Mouse (Mus musculus): ENCODE results near the gene Ndufb5.
"Not testable (repeated sequence)": the region's sequence is repeated elsewhere in the genome, so short reads cannot be mapped to it uniquely, and the experiment has no call there.

Ndufb5 gene

DNA sequence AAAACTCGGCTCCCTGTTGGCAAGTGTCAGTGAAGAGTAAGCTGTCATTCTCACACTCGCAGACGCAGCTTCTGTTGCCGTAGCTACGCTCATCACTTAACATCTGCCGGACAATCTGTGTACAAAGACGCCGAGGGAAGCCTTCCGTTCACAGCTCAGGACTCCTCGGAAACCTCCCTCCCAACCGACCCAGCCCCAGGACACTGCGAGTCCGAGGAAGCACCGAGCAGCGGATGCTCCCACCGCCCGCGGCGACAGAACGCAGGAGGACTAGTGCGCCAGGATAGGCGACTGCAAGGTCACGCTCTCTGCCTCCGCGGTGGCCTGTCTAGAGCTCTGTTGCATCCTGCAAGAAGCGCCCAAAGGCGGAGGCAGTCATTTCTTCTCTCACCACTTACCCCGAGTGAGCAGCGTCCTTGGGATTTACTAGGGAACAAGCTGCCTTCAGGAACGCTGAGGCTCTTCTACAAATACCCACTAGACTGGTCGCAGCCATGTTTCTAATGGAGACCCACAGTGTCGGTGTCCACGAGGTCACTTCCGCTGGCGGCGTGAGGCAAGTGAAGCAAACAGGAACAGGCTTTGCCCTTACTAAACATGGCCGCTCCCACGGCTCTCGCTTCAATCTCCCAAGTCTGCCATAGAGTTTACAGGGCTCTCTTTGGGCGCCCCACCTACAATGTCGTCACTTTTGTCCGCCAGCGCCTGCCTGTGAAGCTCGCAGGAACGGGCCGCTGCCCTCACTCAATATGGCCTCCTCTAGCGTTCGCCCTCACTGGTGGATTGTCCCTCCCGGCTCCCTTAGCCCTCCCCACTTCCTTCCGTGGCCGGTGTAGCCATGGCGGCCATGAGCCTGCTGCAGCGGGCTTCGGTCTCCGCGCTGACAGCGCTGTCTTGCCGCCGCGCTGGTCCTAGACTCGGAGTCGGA is at the start of gene Ndufb5:
Gene Ndufb5 (plus strand): TSS at position 747 of the 928 bp plus-strand sequence.
- peak; percentile 99 to 100 for DNase-seq (ENCODE audit: low spot score in 2 of 2)

GRCm38 (mm10) chr3:32687156-32687555 is 49.6 kb upstream of the Ndufb5 start:
- DNase-seq (ENCODE audit: low spot score in 2 of 2) = no peak

GRCm38 (mm10) chr3:32689567-32689999 is 47.2 kb upstream of the Ndufb5 start:
- no peak for DNase-seq (ENCODE audit: low spot score in 2 of 2)

DNA sequence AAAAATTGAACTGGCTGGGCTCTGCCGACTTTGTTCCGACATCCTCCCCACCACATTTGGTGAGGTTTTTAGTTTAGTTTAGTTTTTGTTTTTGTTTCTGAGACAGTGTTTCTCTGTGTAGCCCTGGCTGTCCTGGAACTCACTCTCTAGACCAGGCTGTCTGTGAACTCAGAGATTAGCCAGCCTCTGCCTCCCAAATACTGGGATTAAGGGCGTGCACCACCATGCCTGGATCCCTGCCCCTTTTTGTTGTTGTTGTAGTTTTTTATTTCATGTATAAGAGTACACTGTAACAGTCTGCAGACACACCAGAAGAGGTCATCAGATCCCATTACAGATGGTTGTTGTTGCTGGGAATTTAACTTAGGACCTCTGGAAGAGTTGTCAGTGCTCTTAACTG is 46.8 kb upstream of the Ndufb5 start:
- no peak for DNase-seq (ENCODE audit: low spot score in 2 of 2)

DNA sequence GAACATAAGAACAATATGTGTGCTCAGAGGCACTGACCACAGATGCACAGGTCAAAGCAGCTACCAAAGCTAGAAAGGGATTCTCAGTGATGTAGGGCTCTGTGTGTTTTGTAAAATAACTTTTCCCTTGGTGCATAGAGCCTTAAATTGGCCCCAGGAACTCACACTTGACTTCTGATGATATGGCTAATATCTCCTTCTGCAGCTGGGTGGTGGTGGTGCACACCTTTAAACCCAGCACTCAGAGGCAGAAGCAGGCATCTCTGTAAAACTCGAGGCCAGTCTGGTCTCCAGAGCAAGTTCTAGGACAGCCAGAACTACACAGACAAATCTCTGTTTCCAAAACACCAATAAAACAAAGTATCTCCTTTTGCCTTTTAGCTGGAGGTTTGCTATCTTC is 45.9 kb upstream of the Ndufb5 start:
- DNase-seq (ENCODE audit: low spot score in 2 of 2) = no peak

DNA sequence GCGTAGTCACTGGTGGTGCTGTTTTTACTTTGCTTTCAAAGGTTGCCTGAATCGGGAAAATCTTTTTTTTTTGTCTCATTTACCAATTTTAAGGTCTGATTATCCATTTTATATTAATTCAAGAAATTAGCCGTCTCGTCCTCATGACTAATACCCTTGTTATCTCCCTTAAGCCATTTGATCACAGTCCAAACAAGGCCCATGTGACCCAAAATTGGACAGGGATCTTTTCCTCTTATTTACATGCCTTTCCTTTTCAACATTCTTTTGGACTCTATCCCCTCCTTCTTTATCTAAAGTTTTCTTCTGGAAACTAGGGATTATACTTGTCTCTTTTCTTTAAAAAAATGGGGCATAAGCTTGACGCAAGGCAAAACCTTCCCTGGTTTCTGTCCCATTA is 44.9 kb upstream of the Ndufb5 start:
- no peak for DNase-seq (ENCODE audit: low spot score in 2 of 2)

GRCm38 (mm10) chr3:32694211-32694610 is 42.6 kb upstream of the Ndufb5 start:
- DNase-seq (ENCODE audit: low spot score in 2 of 2) = no peak

DNA sequence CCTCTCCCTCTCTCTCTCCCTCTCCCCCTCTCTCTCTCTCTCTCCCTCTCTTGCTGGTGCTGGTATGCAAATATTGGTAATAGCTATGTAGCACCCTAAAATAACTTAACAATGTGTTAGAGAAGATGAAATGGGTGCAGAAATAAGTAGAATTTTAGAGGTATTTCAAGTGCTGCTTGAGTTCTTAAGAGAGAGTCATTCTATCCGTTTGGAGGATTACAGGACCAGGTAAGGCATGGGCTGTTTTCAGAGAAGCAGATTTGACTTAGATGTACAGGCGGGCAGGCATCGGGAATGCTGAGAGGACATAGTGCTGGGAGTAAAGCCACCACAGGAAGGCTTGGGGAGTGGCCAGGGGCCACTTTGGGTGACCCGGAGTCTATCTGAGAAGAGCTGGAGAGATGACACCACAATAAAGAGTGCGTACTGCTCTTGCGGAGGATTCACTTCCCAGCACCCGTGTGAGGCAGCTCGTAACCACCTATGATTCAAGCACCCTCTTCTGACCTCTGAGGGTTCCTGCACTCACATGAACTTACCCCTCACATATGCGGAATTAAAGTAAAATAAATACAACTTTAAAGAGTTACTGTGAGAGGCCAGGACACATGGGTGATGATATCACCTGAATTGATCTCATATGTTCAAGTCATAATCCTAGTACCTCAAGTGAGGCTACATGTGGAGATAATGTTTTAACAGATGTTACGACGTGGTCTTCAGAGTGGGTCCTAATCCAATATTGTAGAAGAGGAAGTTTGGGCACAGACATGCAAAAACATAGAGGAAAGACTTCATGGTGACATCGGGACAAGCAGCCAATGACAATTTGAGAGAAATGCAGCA is 41.8 kb upstream of the Ndufb5 start:
- DNase-seq (ENCODE audit: low spot score in 2 of 2) = no peak

- no peak for DNase-seq (ENCODE audit: low spot score in 2 of 2)
These were observed 41.2 kb upstream of the Ndufb5 start for GRCm38 (mm10) chr3:32695583-32695980.

- peak; percentile 95 to 99 for DNase-seq (ENCODE audit: low spot score in 2 of 2)
These were observed 38.4 kb upstream of the Ndufb5 start for GRCm38 (mm10) chr3:32698228-32698863.

DNA sequence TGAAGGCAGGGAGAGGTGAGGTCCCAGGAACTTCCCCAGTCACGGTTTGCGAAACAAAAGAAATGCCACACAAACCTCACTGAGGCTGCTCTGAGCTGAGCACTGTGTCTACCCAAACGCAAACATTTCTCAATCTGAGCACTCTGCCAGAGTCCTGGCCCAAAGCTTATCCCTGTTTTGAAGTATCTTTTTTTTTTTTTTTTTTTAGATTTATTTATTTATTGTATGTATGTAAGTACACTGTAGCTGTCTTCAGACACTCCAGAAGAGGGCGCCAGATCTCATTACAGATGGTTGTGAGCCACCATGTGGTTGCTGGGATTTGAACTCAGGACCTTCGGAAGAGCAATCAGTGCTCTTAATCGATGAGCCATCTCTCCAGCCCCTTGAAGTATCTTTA is 32.8 kb upstream of the Ndufb5 start:
- not testable (repeated sequence) for DNase-seq (ENCODE audit: low spot score in 2 of 2)

DNA sequence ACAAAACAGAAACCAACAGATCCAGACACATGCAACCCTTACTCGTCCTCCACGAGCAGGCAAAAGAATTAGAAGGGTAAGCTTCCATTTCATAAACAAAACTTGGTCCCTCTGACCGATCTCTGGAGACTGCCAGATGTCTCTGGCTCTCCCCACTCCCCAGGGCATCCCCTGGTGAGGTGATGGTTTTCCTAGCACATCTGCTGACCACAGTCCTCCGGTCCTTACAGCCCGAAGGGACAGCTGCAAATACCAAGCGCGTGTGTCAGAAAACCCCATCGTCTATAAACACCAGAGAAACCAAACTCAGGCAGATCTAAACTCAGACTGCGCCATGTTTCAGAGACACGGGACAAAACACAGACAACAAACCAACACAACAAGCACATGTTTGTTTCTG is 32.2 kb upstream of the Ndufb5 start:
- not testable (repeated sequence) for DNase-seq (ENCODE audit: low spot score in 2 of 2)

DNA sequence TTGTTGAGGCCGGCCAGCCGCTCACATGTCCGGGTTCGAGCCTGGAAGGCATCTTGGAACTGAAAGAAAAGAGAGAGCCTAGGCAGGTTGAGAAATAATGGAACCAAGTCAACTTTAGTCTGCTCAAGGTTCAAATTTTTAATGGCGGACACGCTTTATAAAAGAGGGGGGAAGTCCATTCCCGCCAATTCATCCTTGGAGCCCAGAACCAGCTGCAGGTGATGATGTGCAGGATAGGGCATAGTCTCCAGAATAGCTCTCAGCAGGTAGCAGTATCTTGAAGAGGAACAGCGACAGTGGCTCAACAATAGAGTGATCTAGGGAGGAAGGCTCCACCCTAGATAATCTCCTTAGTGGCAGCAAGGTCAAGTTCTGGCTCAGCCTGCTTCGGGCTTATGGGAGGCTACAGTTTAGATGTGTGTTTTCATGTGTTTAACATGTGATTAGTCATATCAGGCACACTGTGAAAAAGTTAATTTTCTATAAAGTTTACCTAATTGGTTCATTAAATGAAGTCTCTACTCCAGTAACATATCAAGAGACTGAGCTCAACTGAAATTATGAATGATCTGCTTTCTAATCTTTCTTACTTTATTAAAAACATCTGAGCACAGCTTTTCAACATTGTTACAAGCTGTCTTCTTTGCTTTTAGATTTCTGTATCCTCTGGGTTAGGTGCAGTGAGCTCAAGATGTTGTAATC is 31.0 kb upstream of the Ndufb5 start, which contains the start of gene Actl6a:
Gene Actl6a (plus strand): TSS at position 652 of the 702 bp plus-strand sequence.
- not testable (repeated sequence) for DNase-seq (ENCODE audit: low spot score in 2 of 2)

DNA sequence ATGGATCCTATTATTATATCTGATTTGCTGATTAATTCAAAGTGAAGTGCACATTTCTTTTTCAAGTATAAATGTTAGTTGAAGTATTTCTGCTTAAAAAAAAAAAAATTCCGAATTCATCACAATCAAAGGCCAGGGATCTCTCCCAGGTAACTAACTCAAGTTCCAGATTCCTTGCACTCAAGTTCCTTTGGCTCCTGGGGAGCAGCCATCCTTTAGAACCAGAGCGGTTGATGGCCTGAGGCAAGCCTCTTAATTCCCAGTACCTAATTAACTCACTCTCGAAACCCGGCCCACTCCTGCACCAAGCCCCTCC is 28.8 kb upstream of the Ndufb5 start:
- DNase-seq (ENCODE audit: low spot score in 2 of 2) = no peak

GRCm38 (mm10) chr3:32708368-32709231 is 28.2 kb upstream of the Ndufb5 start:
- DNase-seq (ENCODE audit: low spot score in 2 of 2) = peak; percentile 95

- no peak for DNase-seq (ENCODE audit: low spot score in 2 of 2)
These were observed 27.4 kb upstream of the Ndufb5 start for GRCm38 (mm10) chr3:32709388-32709787.

DNA sequence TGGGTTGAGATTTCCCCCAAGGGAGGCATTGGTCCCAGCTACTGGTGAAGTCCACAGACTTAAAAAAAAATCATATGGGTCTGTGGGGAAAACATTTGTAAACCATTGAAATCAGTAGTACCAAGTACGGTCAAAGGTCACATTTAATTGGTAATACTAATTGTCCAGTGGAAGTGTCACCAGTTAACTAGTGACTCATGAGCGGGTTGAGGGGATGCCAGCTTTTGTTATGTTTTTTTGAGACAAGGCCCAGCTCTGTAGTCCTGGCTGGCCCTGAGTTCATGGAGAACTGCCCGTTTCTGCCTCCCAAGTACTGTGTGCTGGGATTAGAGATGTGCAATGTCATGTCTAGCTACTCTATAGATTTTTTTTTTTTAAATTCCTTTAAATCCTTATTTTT is 23.1 kb upstream of the Ndufb5 start:
- DNase-seq (ENCODE audit: low spot score in 2 of 2) = no peak

GRCm38 (mm10) chr3:32717403-32717802 is 19.4 kb upstream of the Ndufb5 start:
- DNase-seq (ENCODE audit: low spot score in 2 of 2) = not testable (repeated sequence)

- no peak for DNase-seq (ENCODE audit: low spot score in 2 of 2)
These were observed 18.5 kb upstream of the Ndufb5 start for GRCm38 (mm10) chr3:32718271-32718670.

DNA sequence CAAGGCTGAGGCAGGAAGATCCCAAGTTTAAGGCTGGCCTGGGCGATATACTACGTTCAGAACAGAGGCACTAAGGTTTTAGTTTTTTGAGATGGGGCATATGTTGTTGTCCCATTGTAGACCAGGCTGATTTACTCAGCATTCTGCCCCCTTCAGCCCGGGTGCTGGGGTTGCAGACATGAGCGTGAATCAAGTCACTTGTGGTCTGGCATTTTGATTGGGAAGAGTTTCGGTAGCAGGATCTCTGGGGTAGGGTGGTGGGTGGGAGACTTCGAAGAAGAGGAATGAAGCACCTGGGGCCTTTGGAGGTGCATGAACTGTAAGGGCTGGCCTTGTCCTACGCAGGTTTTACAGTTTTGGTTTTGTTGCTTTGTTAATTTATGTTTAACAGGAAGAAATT is 12.6 kb upstream of the Ndufb5 start:
- DNase-seq (ENCODE audit: low spot score in 2 of 2) = no peak

GRCm38 (mm10) chr3:32725951-32726350 is 10.8 kb upstream of the Ndufb5 start:
- no peak for DNase-seq (ENCODE audit: low spot score in 2 of 2)
